In the genomic region with DNA sequence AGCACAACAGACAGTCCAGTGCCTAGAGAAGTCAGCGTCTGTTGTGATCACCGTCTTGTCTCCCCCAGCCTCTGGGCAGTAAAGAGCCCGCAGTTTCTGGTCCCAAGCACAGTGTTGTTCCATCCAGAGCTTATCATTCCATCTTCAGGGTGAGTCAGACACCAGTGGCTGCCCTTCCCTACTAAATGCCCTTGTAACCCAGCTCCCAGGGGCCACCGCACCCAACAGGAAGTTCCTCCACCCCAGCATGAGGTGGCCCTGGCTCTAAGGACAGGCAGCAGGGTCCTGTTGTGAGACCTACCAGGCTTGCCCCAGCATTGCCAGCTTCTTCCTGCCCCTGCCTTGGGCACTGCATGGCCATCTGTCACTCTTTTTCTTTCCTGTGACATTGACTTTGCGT, we compare ENCODE assay signal across 9 mouse cellular contexts. TPM values are rescaled to one million over a fixed set of nuclear protein-coding genes. Genes with fewer than 3 reads are reported as not detected.
DNase-seq lines count a peak whose midpoint lies in the region; ATAC-seq and TF ChIP-seq lines count a peak whose summit lies in the region.
"Had no signal": no experiment of that assay in that cellular context is flagged by ENCODE, and none has a peak within 500 bp of the region (broad histone marks: within the 10 kb centered on the region; RNA-seq: fewer than 3 reads in every experiment).

No protein-coding gene starts in this region.

- H3K27ac ChIP-seq in kidney, embryonic 16.5 days (ENCODE audit: low read length): peak overlapping the region; percentile 98
- peak overlapping the region; percentile 98 for H3K27ac ChIP-seq in lung, postnatal 0 days (ENCODE audit: low read length)

- ATAC-seq in kidney, embryonic 16.5 days (ENCODE audit: low FRiP score, low TSS enrichment): no peak
- peak; percentile 61 for ATAC-seq in CD4-positive, CD25-positive, alpha-beta regulatory T cell, adult 4 months
- peak; percentile 58 for ATAC-seq in activated CD4-positive, CD25-positive, alpha-beta regulatory T cell, adult 4 months
- ATAC-seq in lung, postnatal 0 days: peak; percentile 8
- ATAC-seq in erythroid progenitor cell, adult 5-6 weeks (replicated peaks; ENCODE audit: low FRiP score, poor library complexity, severe bottlenecking): no peak

- H3K9ac ChIP-seq in kidney, embryonic 16.5 days (replicated peaks; ENCODE audit: low read length): no peak overlapping the region
- no peak overlapping the region; the same call in 1 of the 2 replicates for H3K9ac ChIP-seq in lung, postnatal 0 days (replicated peaks; ENCODE audit: low read depth)

- no peaks in the 10 kb centered on the region for H3K36me3 ChIP-seq in kidney, embryonic 16.5 days (ENCODE audit: insufficient read depth, low read length)
- H3K36me3 ChIP-seq in lung, postnatal 0 days (ENCODE audit: insufficient read depth, low read length): no peaks in the 10 kb centered on the region

- H3K9me3 ChIP-seq in kidney, embryonic 16.5 days (ENCODE audit: low read length): no peaks in the 10 kb centered on the region
- no peaks in the 10 kb centered on the region for H3K9me3 ChIP-seq in lung, postnatal 0 days (ENCODE audit: low read length)

- peaks cover 62% of the 10 kb centered on the region for H3K4me1 ChIP-seq in kidney, embryonic 16.5 days (ENCODE audit: insufficient read depth, low read length)
- peaks cover 39% of the 10 kb centered on the region for H3K4me1 ChIP-seq in lung, postnatal 0 days (ENCODE audit: insufficient read depth, low read depth, low read length)

- H3K27me3 ChIP-seq in kidney, embryonic 16.5 days (ENCODE audit: insufficient read depth, low read length): no peaks in the 10 kb centered on the region
- H3K27me3 ChIP-seq in lung, postnatal 0 days (replicated peaks; ENCODE audit: insufficient read depth, low read length): no peaks in the 10 kb centered on the region

- TF ChIP-seq CTCF in lung, postnatal 0 days (IDR thresholded peaks at IDR 0.05): no peak; the same call in 1 of the 2 replicates

- DNase-seq in kidney, adult 8-10 months: no peak
- DNase-seq in lung, postnatal 0 days (ENCODE audit: low spot score): peak; percentile 78
- DNase-seq in thymus, postnatal 36 days: no peak
- DNase-seq in right cerebral cortex, postnatal 36 days (ENCODE audit: low spot score in 2 of 2): no peak
- DNase-seq: cerebellum, adult 8-10 months had no signal

- WGBS in kidney, embryonic 16.5 days: 78% methylated on average over 5 of the region's 5 CpGs
- 70% methylated on average over 5 of the region's 5 CpGs for WGBS in lung, postnatal 0 days

- no peak overlapping the region for H3K4me2 ChIP-seq in kidney, embryonic 16.5 days (replicated peaks; ENCODE audit: low read depth, low read length)
- H3K4me2 ChIP-seq in lung, postnatal 0 days (replicated peaks; ENCODE audit: low read depth, low read length): no peak overlapping the region

- H3K4me3 ChIP-seq in kidney, embryonic 16.5 days (ENCODE audit: low read length): no peak overlapping the region
- no peak overlapping the region for H3K4me3 ChIP-seq in lung, postnatal 0 days (ENCODE audit: low read depth, low read length)

- peak; percentile 88 for TF ChIP-seq EP300 in lung, postnatal 0 days (IDR thresholded peaks at IDR 0.05)

RNA-seq across cellular contexts. Expression of gene Ccdc12, which starts 29.3 kb away (rescaled TPM):
- 154 and 155 TPM in 2 replicates for polyA plus RNA-seq in kidney, embryonic 16.5 days (2015; fragmentation: Nextera tagmentation; extraction: Ambion mirVana)
- 100 to 1,000 TPM; 225 to 243 TPM for polyA plus RNA-seq in CD4-positive, CD25-positive, alpha-beta regulatory T cell, adult 4 months (2017; shearing (Covaris generic))
- polyA plus RNA-seq in activated CD4-positive, CD25-positive, alpha-beta regulatory T cell, adult 4 months (2017; shearing (Covaris generic)): 100 to 1,000 TPM; 224 to 285 TPM
- 180 and 200 TPM in 2 replicates for polyA plus RNA-seq in lung, postnatal 0 days (2015; fragmentation: Nextera tagmentation; extraction: Ambion mirVana)
- total RNA-seq in erythroid progenitor cell, adult 5-6 weeks (2015; ENCODE audit: low replicate concordance): 59.8 and 67.1 TPM in 2 replicates
- 32.8 and 34.5 TPM in 2 replicates for total RNA-seq in erythroid progenitor cell, adult 5-6 weeks (2017; ENCODE audit: low replicate concordance)

RNA-seq across cellular contexts. Expression of gene Nbeal2, which starts 31.6 kb away (rescaled TPM):
- polyA plus RNA-seq in kidney, embryonic 16.5 days (2015; fragmentation: Nextera tagmentation; extraction: Ambion mirVana): 4.8 and 5.0 TPM in 2 replicates
- polyA plus RNA-seq in CD4-positive, CD25-positive, alpha-beta regulatory T cell, adult 4 months (2017; shearing (Covaris generic)): 10 to 100 TPM; 20.1 to 20.5 TPM
- polyA plus RNA-seq in activated CD4-positive, CD25-positive, alpha-beta regulatory T cell, adult 4 months (2017; shearing (Covaris generic)): 10 to 100 TPM; 26.4 to 33.4 TPM
- 6.2 and 6.6 TPM in 2 replicates for polyA plus RNA-seq in lung, postnatal 0 days (2015; fragmentation: Nextera tagmentation; extraction: Ambion mirVana)
- total RNA-seq in erythroid progenitor cell, adult 5-6 weeks (2015; ENCODE audit: low replicate concordance): 9.4 and 16.3 TPM in 2 replicates
- total RNA-seq in erythroid progenitor cell, adult 5-6 weeks (2017; ENCODE audit: low replicate concordance): 1.4 and 10.1 TPM in 2 replicates

RNA-seq across cellular contexts. Expression of gene Myl3, which starts 56.1 kb away (rescaled TPM):
- polyA plus RNA-seq in kidney, embryonic 16.5 days (2015; fragmentation: Nextera tagmentation; extraction: Ambion mirVana): 1.5 and 3.6 TPM in 2 replicates
- polyA plus RNA-seq in CD4-positive, CD25-positive, alpha-beta regulatory T cell, adult 4 months (2017; shearing (Covaris generic)): not detected
- not detected for polyA plus RNA-seq in activated CD4-positive, CD25-positive, alpha-beta regulatory T cell, adult 4 months (2017; shearing (Covaris generic))
- 10.4 and 13.8 TPM in 2 replicates for polyA plus RNA-seq in lung, postnatal 0 days (2015; fragmentation: Nextera tagmentation; extraction: Ambion mirVana)
- total RNA-seq in erythroid progenitor cell, adult 5-6 weeks (2015; ENCODE audit: low replicate concordance): not detected in 2 replicates
- not detected in 2 replicates for total RNA-seq in erythroid progenitor cell, adult 5-6 weeks (2017; ENCODE audit: low replicate concordance)

Comparison
In these comparisons a context has a peak if more than half of its experiments do, and no peak if none do; other contexts are left out.
1. ATAC-seq: peak in CD4-positive, CD25-positive, alpha-beta regulatory T cell, adult 4 months (single experiment), activated CD4-positive, CD25-positive, alpha-beta regulatory T cell, adult 4 months (single experiment) and lung, postnatal 0 days (single experiment); none in kidney, embryonic 16.5 days (single experiment) and erythroid progenitor cell, adult 5-6 weeks (single experiment).